Mouse (Mus musculus) midbrain, embryonic 13.5 days (tissue): ENCODE measurements at regions not wholly inside any gene's neighbourhood (a gene's known extent, or its start where the extent isn't known, plus 50 kb on each side); places are given as distances from the start of the nearest gene placed in this dataset.

ENCODE experiments used
- ATAC-seq: fragments of 200-750 bp; cut with Nextera tagmentation; 2 replicates; pipeline ENCODE4 v1.8.0; 2017; ENCODE audit warnings: mild to moderate bottlenecking, moderate TSS enrichment, moderate library complexity
- H3K27ac ChIP-seq: fragments of 300-500 bp; sonication (generic); 2 replicates; pipeline ENCODE4 v1.5.1; 2015; ENCODE audit warnings: inconsistent platforms, mild to moderate bottlenecking, moderate library complexity
- H3K27me3 ChIP-seq: fragments of 300-500 bp; sonication (generic); 2 replicates; pipeline ENCODE4 v1.6.1; 2015; ENCODE audit warnings: mild to moderate bottlenecking, inconsistent platforms
- H3K36me3 ChIP-seq: fragments of 300-500 bp; sonication (generic); 2 replicates; pipeline ENCODE4 v1.6.1; 2015; ENCODE audit warnings: mild to moderate bottlenecking, inconsistent platforms
- H3K4me1 ChIP-seq: fragments of 300-500 bp; sonication (generic); replicated peaks from 2 replicates; pipeline ENCODE4 v1.6.1; 2015; ENCODE audit warnings: inconsistent platforms
- H3K4me2 ChIP-seq: fragments of 300-500 bp; sonication (generic); replicated peaks from 2 replicates; pipeline ENCODE4 v1.6.1; 2015; ENCODE audit warnings: moderate library complexity, mild to moderate bottlenecking, inconsistent platforms
- H3K4me3 ChIP-seq: fragments of 300-500 bp; sonication (generic); replicated peaks from 2 replicates; pipeline ENCODE4 v1.5.1; 2015; ENCODE audit warnings: mild to moderate bottlenecking, inconsistent platforms
- H3K9ac ChIP-seq: fragments of 300-500 bp; sonication (generic); replicated peaks from 2 replicates; pipeline ENCODE4 v1.6.1; 2015; ENCODE audit warnings: mild to moderate bottlenecking, inconsistent platforms
- H3K9me3 ChIP-seq: fragments of 300-500 bp; sonication (generic); 2 replicates; pipeline ENCODE4 v1.6.1; 2016; ENCODE audit warnings: mild to moderate bottlenecking, inconsistent platforms
- WGBS: fragments of 180-500 bp; shearing (Covaris S2); methylation state at CpG from one replicate; pipeline ENCODE4 v1.1.7; 2015; 5-methylcytosine and 5-hydroxymethylcytosine counted together

GRCm38 (mm10) chr12:13129677-13130082 lies 119.3 kb downstream of the Ddx1 start:
- Histone ChIP-seq H3K4me3 (no peak overlapping the region), H3K4me2 (no peak overlapping the region), H3K27me3 (no peaks in the 10 kb centered on the region), H3K9ac (no peak overlapping the region), H3K36me3 (no peaks in the 10 kb centered on the region), H3K27ac (no peak overlapping the region), H3K4me1 (no peaks in the 10 kb centered on the region), H3K9me3 (no peaks in the 10 kb centered on the region)
- 87% methylated on average over 7 of the region's 8 CpGs for WGBS
- ATAC-seq = no peak

- ATAC-seq = no peak
- WGBS = 82% methylated on average over 11 of the region's 11 CpGs
- no peaks in the 10 kb centered on the region for H3K36me3 ChIP-seq
- no peaks in the 10 kb centered on the region for H3K27me3 ChIP-seq
- H3K4me3 ChIP-seq = no peak overlapping the region
- no peak overlapping the region for H3K4me2 ChIP-seq
- H3K9ac ChIP-seq = no peak overlapping the region
- no peak overlapping the region for H3K27ac ChIP-seq
- H3K9me3 ChIP-seq = no peaks in the 10 kb centered on the region
- H3K4me1 ChIP-seq = no peaks in the 10 kb centered on the region
Measured at GRCm38 (mm10) chr12:13127407-13127806, 121.6 kb downstream of the Ddx1 start.

DNA sequence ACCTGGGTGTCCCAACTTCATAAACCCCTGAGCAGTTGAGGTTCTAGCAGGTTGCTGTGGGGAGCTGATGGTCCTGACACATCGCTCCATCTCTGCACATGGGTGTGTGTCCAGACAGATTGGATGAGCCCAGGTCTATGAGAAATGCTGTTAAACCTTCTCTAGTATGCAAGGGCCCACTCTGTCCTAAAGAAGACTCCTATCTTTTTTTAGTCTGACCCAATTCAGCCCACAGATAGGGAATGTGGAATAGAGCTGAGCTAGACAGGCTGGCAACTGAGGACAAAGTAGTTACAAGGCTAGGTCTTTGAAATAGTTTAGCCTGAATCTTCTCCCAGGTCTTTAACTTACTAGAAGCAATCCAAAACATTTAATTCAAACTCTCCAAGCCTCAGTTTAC lies 124.0 kb downstream of the Ddx1 start:
- Histone ChIP-seq H3K9ac (no peak overlapping the region), H3K4me3 (no peak overlapping the region), H3K4me1 (no peaks in the 10 kb centered on the region), H3K27me3 (no peaks in the 10 kb centered on the region), H3K36me3 (no peaks in the 10 kb centered on the region), H3K4me2 (no peak overlapping the region), H3K9me3 (no peaks in the 10 kb centered on the region), H3K27ac (no peak overlapping the region)
- no peak for ATAC-seq
- WGBS = 96% methylated on average over 1 of the region's 1 CpGs

DNA sequence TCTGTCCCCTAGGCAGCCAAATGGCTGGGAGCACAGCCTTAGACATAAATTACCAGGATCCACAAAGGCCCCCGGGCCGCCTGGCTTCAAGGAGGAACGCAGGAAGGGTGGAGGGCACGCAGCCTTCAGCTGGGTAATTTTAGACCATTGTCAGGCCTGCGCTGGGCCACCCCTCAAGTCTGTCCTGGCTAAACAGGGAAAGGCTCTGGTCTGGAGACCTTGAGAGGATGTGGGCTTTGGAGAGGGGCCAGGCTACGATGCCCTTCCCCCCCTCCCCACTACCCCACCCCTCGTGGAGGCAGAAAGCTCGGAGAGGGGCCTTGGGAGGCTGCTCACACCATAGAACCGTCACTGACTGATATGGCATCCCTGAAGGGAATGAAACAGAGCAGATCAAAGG lies 126.7 kb downstream of the Ddx1 start:
- no peak overlapping the region for H3K4me3 ChIP-seq
- ATAC-seq = peak; percentile 43

GRCm38 (mm10) chr12:13120581-13120980 lies 128.4 kb downstream of the Ddx1 start:
- Histone ChIP-seq H3K4me2 (no peak overlapping the region), H3K36me3 (no peaks in the 10 kb centered on the region), H3K27ac (no peak overlapping the region), H3K9ac (no peak overlapping the region), H3K9me3 (no peaks in the 10 kb centered on the region), H3K4me3 (no peak overlapping the region), H3K27me3 (no peaks in the 10 kb centered on the region), H3K4me1 (no peaks in the 10 kb centered on the region)
- ATAC-seq = 0 out of 2 replicates have a peak, but pooled peaks have one; percentile 34
- 75% methylated on average over 7 of the region's 7 CpGs for WGBS

More for the DNA sequence above, 126.7 kb downstream of the Ddx1 start:
- no peaks in the 10 kb centered on the region for H3K27me3 ChIP-seq
- 63% methylated on average over 9 of the region's 9 CpGs for whole genome bisulfite sequencing
- no peaks in the 10 kb centered on the region for H3K9me3 ChIP-seq
- H3K27ac ChIP-seq = no peak overlapping the region
- H3K9ac ChIP-seq = no peak overlapping the region
- H3K36me3 ChIP-seq = no peaks in the 10 kb centered on the region
- H3K4me2 ChIP-seq = no peak overlapping the region
- H3K4me1 ChIP-seq = no peaks in the 10 kb centered on the region

DNA sequence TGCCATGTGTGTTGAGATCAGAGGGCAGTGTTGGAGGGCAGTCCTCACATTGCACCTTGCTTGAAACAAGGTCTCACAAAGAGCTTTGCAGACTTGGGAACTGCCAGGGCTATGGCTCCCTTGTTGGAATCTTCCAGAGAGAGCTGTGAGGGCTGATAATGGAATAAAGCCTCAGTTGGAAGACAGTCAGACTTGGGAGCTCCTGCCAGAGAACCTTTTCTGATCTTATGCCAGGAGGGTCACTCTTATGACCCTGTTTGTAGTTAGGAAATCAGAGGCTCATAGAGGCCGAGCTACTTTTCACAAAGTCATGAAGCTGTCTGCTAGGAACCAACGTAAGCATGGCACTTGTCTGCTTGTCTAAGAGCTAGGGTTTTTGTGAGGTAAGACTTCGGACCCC lies 129.4 kb downstream of the Ddx1 start:
- H3K4me3 ChIP-seq = no peak overlapping the region
- no peak overlapping the region for H3K9ac ChIP-seq
- no peaks in the 10 kb centered on the region for H3K4me1 ChIP-seq
- H3K27ac ChIP-seq = no peak overlapping the region
- H3K36me3 ChIP-seq = no peaks in the 10 kb centered on the region
- H3K27me3 ChIP-seq = no peaks in the 10 kb centered on the region
- 89% methylated on average over 3 of the region's 3 CpGs for WGBS
- no peak for ATAC-seq
- H3K4me2 ChIP-seq = no peak overlapping the region
- H3K9me3 ChIP-seq = no peaks in the 10 kb centered on the region

DNA sequence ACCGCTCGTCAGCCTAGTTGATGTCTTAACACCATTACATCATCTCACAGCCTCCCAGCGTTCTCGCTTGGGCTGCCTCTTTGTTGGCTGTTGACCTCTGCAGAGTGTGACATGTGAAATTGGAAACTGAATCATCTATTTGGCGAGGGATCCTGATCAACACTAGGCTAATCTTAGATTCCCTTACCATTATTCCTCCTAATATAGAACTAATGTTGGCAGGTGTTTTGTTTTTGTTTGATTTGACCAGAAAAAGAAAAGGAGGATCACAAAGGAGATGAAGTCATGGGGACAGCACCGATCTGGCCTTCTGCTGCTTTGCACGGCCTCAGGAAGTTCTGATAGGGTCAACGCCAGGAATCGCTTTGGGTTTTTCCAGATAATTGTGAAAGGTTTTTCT lies 131.0 kb downstream of the Ddx1 start:
- H3K27me3 ChIP-seq = no peaks in the 10 kb centered on the region
- 73% methylated on average over 9 of the region's 9 CpGs for WGBS

GRCm38 (mm10) chr12:13114341-13114740 lies 134.7 kb downstream of the Ddx1 start:
- no peak for ATAC-seq
- Histone ChIP-seq H3K9me3 (no peaks in the 10 kb centered on the region), H3K4me3 (no peak overlapping the region), H3K36me3 (no peaks in the 10 kb centered on the region), H3K4me2 (no peak overlapping the region), H3K4me1 (no peaks in the 10 kb centered on the region), H3K27ac (no peak overlapping the region), H3K27me3 (no peaks in the 10 kb centered on the region), H3K9ac (no peak overlapping the region)
- WGBS = 73% methylated on average over 4 of the region's 4 CpGs

More for the DNA sequence above, 131.0 kb downstream of the Ddx1 start:
- no peaks in the 10 kb centered on the region for H3K4me1 ChIP-seq
- H3K9ac ChIP-seq = no peak overlapping the region
- no peak overlapping the region for H3K4me3 ChIP-seq
- no peak overlapping the region for H3K4me2 ChIP-seq
- no peak for ATAC-seq
- H3K36me3 ChIP-seq = no peaks in the 10 kb centered on the region
- no peaks in the 10 kb centered on the region for H3K9me3 ChIP-seq
- no peak overlapping the region for H3K27ac ChIP-seq

DNA sequence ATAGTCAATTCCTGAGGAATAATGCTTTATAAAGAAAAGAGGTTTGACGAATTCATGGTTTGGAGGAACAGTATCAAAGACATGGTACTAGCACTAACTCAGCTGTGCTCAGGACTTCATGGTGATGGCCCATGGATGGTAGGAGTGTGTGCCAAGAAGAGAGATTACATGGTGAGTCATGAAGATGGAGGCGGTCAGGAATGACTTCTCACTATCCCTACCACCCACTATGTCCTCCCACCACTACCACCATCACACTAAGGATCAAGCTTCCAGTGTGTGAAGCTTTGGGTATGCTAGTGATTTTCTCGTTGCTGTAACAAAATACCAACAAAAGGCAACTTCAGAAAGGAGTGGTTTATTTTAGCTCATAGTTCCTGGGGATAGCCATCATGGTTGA lies 142.1 kb downstream of the Ddx1 start:
- WGBS = 80% methylated on average over 3 of the region's 3 CpGs
- H3K4me2 ChIP-seq = no peak overlapping the region
- no peaks in the 10 kb centered on the region for H3K36me3 ChIP-seq
- no peak overlapping the region for H3K4me3 ChIP-seq
- H3K27ac ChIP-seq = no peak overlapping the region
- H3K4me1 ChIP-seq = peaks cover 4% of the 10 kb centered on the region; the same call in 1 of the 2 replicates
- no peak for ATAC-seq
- no peaks in the 10 kb centered on the region for H3K9me3 ChIP-seq
- H3K27me3 ChIP-seq = no peaks in the 10 kb centered on the region
- H3K9ac ChIP-seq = no peak overlapping the region

DNA sequence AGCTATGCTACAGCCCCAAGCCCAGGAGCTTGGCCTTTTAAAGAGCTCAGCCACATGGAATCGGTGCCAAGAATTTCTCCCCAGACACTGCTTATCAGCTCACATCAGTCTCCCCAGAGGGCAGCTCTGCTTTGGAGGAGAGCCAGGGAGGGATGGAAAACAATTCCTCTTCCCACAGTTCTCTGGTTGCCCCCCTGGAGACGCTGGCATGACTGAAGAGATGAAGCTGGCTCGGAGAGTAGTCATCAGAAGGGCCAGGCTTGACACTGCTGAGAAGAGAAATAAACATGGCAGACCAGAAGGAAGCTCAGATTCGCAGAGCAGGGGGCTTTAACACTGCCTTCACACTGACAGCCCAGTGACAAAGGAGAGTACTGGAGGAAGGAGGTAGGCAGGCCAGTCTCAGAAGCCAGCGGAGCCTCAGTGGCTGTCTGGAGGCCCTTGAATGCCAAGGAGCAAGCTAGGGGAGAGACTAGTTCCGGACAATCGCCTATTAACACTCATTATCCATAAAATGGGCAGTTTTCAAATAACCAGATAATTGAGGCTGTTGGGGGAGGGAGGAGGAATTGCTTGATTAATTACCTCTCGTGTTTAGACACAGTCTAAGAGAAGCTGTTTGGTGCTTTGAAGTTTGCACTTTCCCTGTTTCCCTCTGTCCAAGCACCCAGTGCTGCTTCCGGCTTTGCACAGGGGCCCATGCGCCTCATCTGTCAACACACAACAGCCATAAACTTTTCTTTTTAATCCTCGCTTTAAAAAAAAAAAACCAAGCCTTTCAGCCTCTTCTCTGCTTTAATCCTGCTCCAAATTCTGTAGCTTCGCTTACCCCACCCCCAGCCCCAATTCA lies 148.3 kb downstream of the Ddx1 start:
- 0 out of 2 replicates have a peak overlapping the region, but pooled peaks have one; percentile 21 for H3K27ac ChIP-seq
- no peak overlapping the region for H3K4me3 ChIP-seq
- H3K27me3 ChIP-seq = no peaks in the 10 kb centered on the region
- H3K4me1 ChIP-seq = peaks cover 14% of the 10 kb centered on the region
- no peak overlapping the region for H3K4me2 ChIP-seq
- no peaks in the 10 kb centered on the region for H3K36me3 ChIP-seq
- no peaks in the 10 kb centered on the region for H3K9me3 ChIP-seq
- ATAC-seq = peak; percentile 66
- WGBS = 32% methylated on average over 12 of the region's 12 CpGs
- no peak overlapping the region for H3K9ac ChIP-seq

- ATAC-seq = no peak
- Histone ChIP-seq H3K9ac (no peak overlapping the region), H3K36me3 (no peaks in the 10 kb centered on the region), H3K4me2 (no peak overlapping the region), H3K9me3 (no peaks in the 10 kb centered on the region), H3K27ac (no peak overlapping the region), H3K27me3 (no peaks in the 10 kb centered on the region), H3K4me1 (no peaks in the 10 kb centered on the region), H3K4me3 (no peak overlapping the region)
- WGBS = 89% methylated on average over 9 of the region's 9 CpGs
Measured at GRCm38 (mm10) chr12:13094111-13094851, 152.6 kb upstream of the Mycn start.

GRCm38 (mm10) chr12:13085951-13086350 lies 144.2 kb upstream of the Mycn start:
- Histone ChIP-seq H3K27me3 (no peaks in the 10 kb centered on the region), H3K4me1 (peaks cover 9% of the 10 kb centered on the region; the same call in 1 of the 2 replicates), H3K4me2 (no peak overlapping the region), H3K4me3 (no peak overlapping the region), H3K36me3 (no peaks in the 10 kb centered on the region), H3K27ac (no peak overlapping the region), H3K9me3 (no peaks in the 10 kb centered on the region), H3K9ac (no peak overlapping the region)
- 84% methylated on average over 9 of the region's 9 CpGs for WGBS
- no peak for ATAC-seq
